Mouse (Mus musculus): ENCODE measurements around the gene Btbd35f23. TPM values are rescaled to one million over a fixed set of nuclear protein-coding genes. Genes with fewer than 3 reads are reported as not detected.
"Not testable (repeated sequence)": the region's sequence is repeated elsewhere in the genome, so short reads cannot be mapped to it uniquely, and the experiment has no call there.

The Btbd35f23 gene
- total RNA-seq (2022) = not detected

GRCm38 (mm10) chrX:3076575-3076974 is at the start of gene Btbd35f23:
Gene Btbd35f23, plus strand, starts transcription at chrX:3076875.
- not testable (repeated sequence) for DNase-seq

Other genes starting within 250 kb of the Btbd35f23 start
- gene Btbd35f24, start 119.0 kb downstream of the Btbd35f23 start, total RNA-seq (2022) = not detected

Data from adrenal gland, adult 8-10 months (tissue).